Mouse (Mus musculus): ENCODE measurements around the gene Gm10570. TPM values are rescaled to one million over a fixed set of nuclear protein-coding genes. Genes with fewer than 3 reads are reported as not detected.

Gm10570 gene
- polyA plus RNA-seq, 1 experiment from 2014 or later = 0.57 TPM

DNA sequence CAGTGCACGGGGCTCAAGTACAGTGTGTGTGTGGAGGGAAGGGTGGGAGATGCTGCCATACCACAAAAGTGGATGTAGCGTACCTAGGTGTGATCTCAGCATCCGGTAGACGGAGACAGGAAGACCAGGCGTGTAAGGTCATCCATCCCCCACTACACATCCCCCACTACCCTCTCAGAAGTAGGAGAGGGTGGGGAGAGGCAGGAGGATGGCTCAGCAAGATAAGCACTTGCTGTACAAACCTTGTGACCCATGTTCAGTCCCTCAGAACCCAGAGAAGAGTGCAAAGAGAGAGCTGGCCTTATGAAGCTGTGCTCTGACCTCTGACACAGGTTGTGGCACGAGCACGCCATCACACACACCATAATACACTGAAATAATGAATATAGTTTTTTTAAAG, 13.2 kb upstream of the Gm10570 start:
- H3K4me1 ChIP-seq = peaks cover 3% of the 10 kb centered on the region
- WGBS = 89% methylated on average over 7 of the region's 7 CpGs
- no peaks in the 10 kb centered on the region for H3K27me3 ChIP-seq
- no peak overlapping the region for H3K9ac ChIP-seq
- no peak for ATAC-seq (replicated peaks; ENCODE audit: low FRiP score)
- no peak overlapping the region for H3K4me3 ChIP-seq (replicated peaks)
- H3K36me3 ChIP-seq = peaks cover 77% of the 10 kb centered on the region
- no peaks in the 10 kb centered on the region for H3K9me3 ChIP-seq (replicated peaks)
- no peak overlapping the region for H3K27ac ChIP-seq
- no peak overlapping the region for H3K4me2 ChIP-seq

DNA sequence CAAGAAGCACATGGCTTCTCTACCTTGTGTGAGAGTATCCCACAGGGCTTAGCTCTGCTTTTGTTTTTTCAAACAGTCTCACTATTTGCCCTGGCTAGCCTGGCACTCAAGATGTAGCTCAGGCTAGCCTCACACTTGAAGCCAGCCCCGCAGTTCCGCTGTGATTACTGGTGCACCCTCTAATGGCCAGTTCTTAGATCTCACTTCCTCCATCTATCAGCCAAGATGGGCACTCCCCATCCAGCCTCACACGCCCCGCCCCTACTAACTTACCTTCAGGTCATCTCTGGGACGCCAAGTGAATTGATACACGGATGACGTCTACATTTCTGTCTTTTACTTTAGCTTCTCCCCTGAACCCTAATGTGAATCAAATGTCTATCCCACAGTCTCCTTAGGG, 11.1 kb upstream of the Gm10570 start:
- Histone ChIP-seq H3K4me1 (peaks cover 17% of the 10 kb centered on the region), H3K36me3 (peaks cover 66% of the 10 kb centered on the region), H3K4me2 (no peak overlapping the region), H3K9me3 (replicated peaks) (no peaks in the 10 kb centered on the region), H3K9ac (no peak overlapping the region), H3K27me3 (no peaks in the 10 kb centered on the region), H3K4me3 (replicated peaks) (no peak overlapping the region), H3K27ac (no peak overlapping the region)
- WGBS = 85% methylated on average over 7 of the region's 7 CpGs
- no peak for ATAC-seq (replicated peaks; ENCODE audit: low FRiP score)

GRCm38 (mm10) chr4:130318122-130318521, 9.6 kb upstream of the Gm10570 start:
- no peak overlapping the region for H3K4me3 ChIP-seq (replicated peaks)
- ATAC-seq (replicated peaks; ENCODE audit: low FRiP score) = no peak
- H3K36me3 ChIP-seq = peaks cover 59% of the 10 kb centered on the region
- H3K9me3 ChIP-seq (replicated peaks) = no peaks in the 10 kb centered on the region
- H3K27me3 ChIP-seq = no peaks in the 10 kb centered on the region
- peaks cover 17% of the 10 kb centered on the region for H3K4me1 ChIP-seq
- no peak overlapping the region for H3K4me2 ChIP-seq
- no peak overlapping the region for H3K27ac ChIP-seq
- H3K9ac ChIP-seq = no peak overlapping the region
- WGBS = 68% methylated on average over 3 of the region's 3 CpGs

GRCm38 (mm10) chr4:130316691-130317090, 8.2 kb upstream of the Gm10570 start:
- Histone ChIP-seq H3K36me3 (peaks cover 46% of the 10 kb centered on the region), H3K4me3 (replicated peaks) (no peak overlapping the region), H3K4me1 (peaks cover 17% of the 10 kb centered on the region), H3K27ac (peak overlapping the region; percentile 74; the same call in 1 of the 2 replicates), H3K4me2 (no peak overlapping the region), H3K9me3 (replicated peaks) (no peaks in the 10 kb centered on the region), H3K27me3 (no peaks in the 10 kb centered on the region), H3K9ac (no peak overlapping the region)
- 83% methylated on average over 10 of the region's 10 CpGs for WGBS
- ATAC-seq (replicated peaks; ENCODE audit: low FRiP score) = no peak

DNA sequence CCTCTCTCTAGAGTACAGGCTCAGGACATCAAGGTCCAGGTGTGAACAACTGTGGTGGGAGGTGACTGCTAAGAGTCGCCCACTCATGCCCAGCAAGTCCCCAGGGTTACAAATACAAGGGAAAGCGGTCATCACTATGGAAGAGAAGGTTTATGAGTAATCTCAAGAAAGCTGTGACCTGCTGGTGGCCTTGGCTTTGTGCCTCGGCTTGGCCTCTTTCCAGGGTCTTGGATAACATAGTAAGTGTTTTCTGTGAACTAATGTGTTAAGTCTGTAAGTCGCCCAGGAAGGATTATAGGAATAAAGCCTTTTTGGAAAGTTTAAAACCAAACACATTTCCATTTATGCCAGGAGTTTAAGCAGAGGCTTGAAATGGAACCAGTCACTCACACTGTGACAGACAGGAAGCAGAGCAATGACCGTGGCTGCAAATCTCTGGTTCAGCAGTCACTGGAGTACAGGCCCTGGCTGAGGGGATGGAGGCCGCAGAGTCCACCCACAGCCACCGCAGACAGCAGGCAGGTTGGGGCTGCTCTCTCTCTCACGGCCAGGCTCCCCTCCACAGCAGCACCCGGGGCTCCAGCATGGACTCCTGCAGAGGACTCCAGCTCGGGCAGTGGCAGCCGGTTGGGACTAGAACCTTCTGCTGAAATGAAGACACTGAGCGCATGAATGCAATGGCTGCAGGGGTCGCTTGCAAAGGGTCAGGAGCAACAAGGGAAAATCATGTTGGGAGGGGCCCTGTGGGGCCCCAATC, 7.5 kb upstream of the Gm10570 start:
- Histone ChIP-seq H3K36me3 (peaks cover 41% of the 10 kb centered on the region), H3K4me1 (peaks cover 17% of the 10 kb centered on the region), H3K4me3 (replicated peaks) (no peak overlapping the region), H3K27ac (peak overlapping the region; percentile 74), H3K9me3 (replicated peaks) (no peaks in the 10 kb centered on the region), H3K27me3 (peaks cover 4% of the 10 kb centered on the region; the same call in 1 of the 2 replicates), H3K9ac (no peak overlapping the region), H3K4me2 (no peak overlapping the region)
- 0 out of 2 replicates have a peak, but pooled peaks have one; percentile 64 for ATAC-seq (replicated peaks; ENCODE audit: low FRiP score)
- 56% methylated on average over 13 of the region's 13 CpGs for WGBS

DNA sequence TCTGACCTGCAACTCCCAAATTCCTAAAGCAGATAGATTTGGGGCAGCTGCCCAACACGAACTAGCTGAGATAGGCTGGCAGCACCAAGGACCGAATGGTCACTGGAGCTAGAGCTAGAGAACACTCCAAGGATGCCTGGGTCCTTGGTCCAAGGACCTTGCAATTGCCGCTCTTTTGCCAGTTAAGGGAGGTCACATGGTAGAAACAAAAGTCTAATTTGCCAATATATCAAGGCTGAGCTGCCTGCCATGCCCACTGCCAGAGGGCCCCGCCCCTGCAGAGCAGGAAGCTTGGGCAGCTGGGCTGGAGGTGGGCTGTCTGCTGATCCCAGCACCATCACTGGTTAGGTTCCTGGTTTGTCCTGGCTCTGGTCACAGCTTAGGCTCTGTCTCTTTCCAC, 5.1 kb upstream of the Gm10570 start:
- Histone ChIP-seq H3K9ac (no peak overlapping the region), H3K27me3 (peaks cover 28% of the 10 kb centered on the region), H3K4me2 (no peak overlapping the region), H3K27ac (no peak overlapping the region), H3K4me3 (replicated peaks) (no peak overlapping the region), H3K36me3 (peaks cover 26% of the 10 kb centered on the region), H3K4me1 (peaks cover 25% of the 10 kb centered on the region), H3K9me3 (replicated peaks) (no peaks in the 10 kb centered on the region)
- no peak for ATAC-seq (replicated peaks; ENCODE audit: low FRiP score)
- WGBS = 87% methylated on average over 4 of the region's 4 CpGs

GRCm38 (mm10) chr4:130312526-130312925, 4.1 kb upstream of the Gm10570 start:
- no peak for ATAC-seq (replicated peaks; ENCODE audit: low FRiP score)
- H3K9me3 ChIP-seq (replicated peaks) = no peaks in the 10 kb centered on the region
- 88% methylated on average over 3 of the region's 3 CpGs for WGBS
- H3K27me3 ChIP-seq = peaks cover 38% of the 10 kb centered on the region
- H3K36me3 ChIP-seq = peaks cover 22% of the 10 kb centered on the region
- H3K4me3 ChIP-seq (replicated peaks) = no peak overlapping the region
- H3K27ac ChIP-seq = no peak overlapping the region
- H3K4me1 ChIP-seq = peaks cover 36% of the 10 kb centered on the region
- H3K9ac ChIP-seq = no peak overlapping the region
- H3K4me2 ChIP-seq = no peak overlapping the region

DNA sequence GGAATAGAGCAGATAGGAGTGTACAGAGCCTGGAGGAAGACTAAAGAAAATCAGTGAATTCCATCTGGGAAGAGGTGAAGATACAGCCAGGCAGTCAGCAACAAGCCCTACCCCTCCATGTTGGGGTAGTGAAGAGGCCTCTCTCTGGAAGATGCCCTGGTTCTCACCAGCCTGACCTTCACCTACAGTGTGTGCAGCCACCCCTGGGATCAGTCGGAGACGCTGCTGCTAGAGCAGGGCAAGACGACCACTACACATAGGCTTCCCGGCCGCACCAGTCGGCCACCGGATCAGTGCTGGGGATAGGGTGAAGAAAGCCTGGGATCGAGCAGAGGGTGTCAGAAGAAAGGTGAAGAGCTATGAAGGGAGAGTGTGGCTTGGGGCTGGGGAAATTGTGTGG, 780 bp upstream of the Gm10570 start:
- peak overlapping the region; percentile 47; the same call in 1 of the 2 replicates for H3K9ac ChIP-seq
- H3K27me3 ChIP-seq = peaks cover 62% of the 10 kb centered on the region
- H3K4me2 ChIP-seq = peak overlapping the region; percentile 96
- H3K4me3 ChIP-seq (replicated peaks) = peak overlapping the region; percentile 50
- H3K27ac ChIP-seq = no peak overlapping the region
- 49% methylated on average over 8 of the region's 8 CpGs for WGBS
- H3K36me3 ChIP-seq = peaks cover 5% of the 10 kb centered on the region; the same call in 1 of the 2 replicates
- no peak for ATAC-seq (replicated peaks; ENCODE audit: low FRiP score)
- H3K9me3 ChIP-seq (replicated peaks) = no peaks in the 10 kb centered on the region
- H3K4me1 ChIP-seq = peaks cover 28% of the 10 kb centered on the region

GRCm38 (mm10) chr4:130307851-130308230, 633 bp downstream of the Gm10570 start:
- H3K36me3 ChIP-seq = no peaks in the 10 kb centered on the region; the same call in 1 of the 2 replicates
- no peak overlapping the region for H3K9ac ChIP-seq
- peak overlapping the region; percentile 96 for H3K4me2 ChIP-seq
- H3K4me1 ChIP-seq = peaks cover 28% of the 10 kb centered on the region
- peak overlapping the region; percentile 77 for H3K27ac ChIP-seq
- peak; percentile 73 for ATAC-seq (replicated peaks; ENCODE audit: low FRiP score)
- H3K27me3 ChIP-seq = peaks cover 62% of the 10 kb centered on the region
- peak overlapping the region; percentile 50 for H3K4me3 ChIP-seq (replicated peaks)
- H3K9me3 ChIP-seq (replicated peaks) = no peaks in the 10 kb centered on the region
- WGBS = under 1% methylated on average over 23 of the region's 23 CpGs

DNA sequence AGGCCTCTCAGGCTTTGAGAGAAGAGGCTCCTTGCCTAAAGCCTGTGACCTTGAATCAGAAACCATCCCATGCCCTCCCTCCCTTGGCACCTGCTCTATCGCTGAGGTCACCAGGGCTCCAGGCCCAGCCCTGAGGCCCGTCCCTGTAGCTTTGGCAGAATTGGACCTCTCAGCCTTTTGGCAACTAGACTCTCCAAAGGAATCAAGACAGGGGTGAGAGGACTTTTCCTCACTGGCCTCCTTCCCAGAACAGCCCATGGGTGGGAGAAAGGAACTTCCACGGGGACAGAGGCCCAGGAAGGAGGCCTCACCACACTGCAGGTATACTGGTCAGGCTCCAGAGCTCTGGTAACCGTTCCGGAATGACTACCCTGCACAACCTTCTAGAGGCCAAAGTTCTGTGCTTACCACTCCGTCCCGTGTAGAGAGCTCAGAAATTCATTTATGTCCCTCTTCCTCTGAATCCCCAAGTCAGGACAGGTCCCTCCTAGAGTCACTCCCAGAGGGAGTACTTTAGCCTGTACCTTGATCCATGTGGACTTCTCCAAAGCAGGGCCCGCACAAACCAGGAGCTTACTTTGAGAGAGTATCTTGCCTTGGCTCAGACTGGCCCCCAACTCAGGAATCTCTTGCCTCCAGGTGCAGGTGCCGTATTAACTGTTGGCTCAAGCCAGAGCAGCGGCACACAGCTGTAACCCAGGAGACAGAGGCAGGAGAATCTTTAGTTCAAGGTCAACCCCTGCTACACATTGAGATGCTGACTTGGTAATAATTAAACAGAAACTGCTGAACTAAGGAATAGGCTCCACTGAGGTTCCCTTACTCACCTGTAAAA, 1.5 kb downstream of the Gm10570 start:
- Histone ChIP-seq H3K4me3 (replicated peaks) (peak overlapping the region; percentile 50; the same call in 1 of the 2 replicates), H3K9ac (no peak overlapping the region), H3K9me3 (replicated peaks) (no peaks in the 10 kb centered on the region), H3K27ac (peak overlapping the region; percentile 77), H3K36me3 (no peaks in the 10 kb centered on the region), H3K4me2 (peak overlapping the region; percentile 96), H3K27me3 (peaks cover 65% of the 10 kb centered on the region), H3K4me1 (peaks cover 36% of the 10 kb centered on the region)
- 70% methylated on average over 10 of the region's 10 CpGs for whole genome bisulfite sequencing
- ATAC-seq (replicated peaks; ENCODE audit: low FRiP score) = 0 out of 2 replicates have a peak, but pooled peaks have one; percentile 31

- Histone ChIP-seq H3K9me3 (replicated peaks) (no peaks in the 10 kb centered on the region), H3K36me3 (no peaks in the 10 kb centered on the region), H3K4me1 (peaks cover 36% of the 10 kb centered on the region), H3K4me3 (replicated peaks) (no peak overlapping the region), H3K4me2 (no peak overlapping the region), H3K9ac (no peak overlapping the region), H3K27ac (no peak overlapping the region), H3K27me3 (peaks cover 52% of the 10 kb centered on the region)
- 29% methylated on average over 3 of the region's 3 CpGs for WGBS
- ATAC-seq (replicated peaks; ENCODE audit: low FRiP score) = no peak
Measured at GRCm38 (mm10) chr4:130304746-130305145, 3.7 kb downstream of the Gm10570 start.

GRCm38 (mm10) chr4:130302285-130302870, 6.1 kb downstream of the Gm10570 start:
- 53% methylated on average over 12 of the region's 12 CpGs for WGBS
- Histone ChIP-seq H3K4me2 (no peak overlapping the region), H3K4me3 (replicated peaks) (no peak overlapping the region), H3K27ac (no peak overlapping the region), H3K36me3 (no peaks in the 10 kb centered on the region), H3K27me3 (peaks cover 28% of the 10 kb centered on the region), H3K9me3 (replicated peaks) (no peaks in the 10 kb centered on the region), H3K9ac (no peak overlapping the region), H3K4me1 (peaks cover 20% of the 10 kb centered on the region)
- no peak for ATAC-seq (replicated peaks; ENCODE audit: low FRiP score)

Data from kidney, embryonic 15.5 days (tissue).